In the genomic region with DNA sequence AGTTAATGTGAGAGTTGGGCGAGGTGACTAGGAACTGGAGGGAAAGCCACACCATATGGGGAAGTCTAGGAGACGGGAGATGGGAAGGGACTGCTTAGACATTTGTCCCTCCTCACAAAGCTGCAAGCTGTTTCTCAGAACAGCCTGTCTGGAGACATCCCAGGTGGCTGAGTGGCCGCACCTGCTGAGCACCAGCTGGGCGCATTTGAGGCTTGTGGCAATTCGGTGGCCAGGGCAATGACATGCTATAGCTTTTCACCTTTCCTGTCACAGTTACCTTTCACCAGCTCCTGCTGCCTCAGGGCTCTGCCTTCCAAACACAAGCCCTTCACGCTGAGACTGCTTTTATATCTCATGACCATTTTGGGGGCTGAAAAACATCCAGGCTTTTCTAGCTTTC, we compare ENCODE assay signal across 19 mouse cellular contexts.
DNase-seq lines count a peak whose midpoint lies in the region; ATAC-seq and TF ChIP-seq lines count a peak whose summit lies in the region.
"Had no signal": no experiment of that assay in that cellular context is flagged by ENCODE, and none has a peak within 500 bp of the region (broad histone marks: within the 10 kb centered on the region; RNA-seq: fewer than 3 reads in every experiment).

No protein-coding gene starts in this region.

- no peak overlapping the region for H3K27ac ChIP-seq in heart, embryonic 11.5 days (ENCODE audit: low read depth, low read length)
- H3K27ac ChIP-seq in layer of hippocampus, adult 2 months = no peak overlapping the region
- H3K27ac ChIP-seq: embryonic facial prominence, embryonic 10.5 days; liver, embryonic 13.5 days; midbrain, embryonic 12.5 days had no signal

- TF ChIP-seq POLR2A in brain, embryonic 14.5 days (IDR thresholded peaks at IDR 0.05; ENCODE audit: borderline replicate concordance, extremely low read depth, insufficient read depth, insufficient read length, poor library complexity, severe bottlenecking) = no peak

- 57% methylated on average over 6 of the region's 6 CpGs for WGBS in heart, embryonic 11.5 days (ENCODE audit: insufficient replicate concordance)

- H3K4me3 ChIP-seq in heart, embryonic 11.5 days (ENCODE audit: low read depth, low read length) = no peak overlapping the region
- no peak overlapping the region for H3K4me3 ChIP-seq in layer of hippocampus, adult 2 months
- H3K4me3 ChIP-seq: embryonic facial prominence, embryonic 10.5 days; liver, embryonic 13.5 days; midbrain, embryonic 12.5 days had no signal

- no peak overlapping the region for H3K9ac ChIP-seq in heart, embryonic 11.5 days (ENCODE audit: low read depth, low read length)
- H3K9ac ChIP-seq: liver, embryonic 13.5 days; midbrain, embryonic 12.5 days had no signal

- TF ChIP-seq CTCF in brain, embryonic 14.5 days (IDR thresholded peaks at IDR 0.05; ENCODE audit: borderline replicate concordance, extremely low read depth, insufficient read depth, insufficient read length) = no peak
- TF ChIP-seq CTCF in layer of hippocampus, adult 2 months (conservative IDR thresholded peaks at IDR 0.05) = no peak

- H3K4me1 ChIP-seq in heart, embryonic 11.5 days (ENCODE audit: control insufficient read depth, insufficient read depth, low read length) = no peaks in the 10 kb centered on the region
- H3K4me1 ChIP-seq: liver, embryonic 13.5 days; midbrain, embryonic 12.5 days had no signal

- H3K9me3 ChIP-seq in heart, embryonic 11.5 days (replicated peaks; ENCODE audit: control insufficient read depth, low read length) = no peaks in the 10 kb centered on the region
- H3K9me3 ChIP-seq: embryonic facial prominence, embryonic 10.5 days; liver, embryonic 13.5 days; midbrain, embryonic 12.5 days had no signal

- H3K36me3 ChIP-seq in heart, embryonic 11.5 days (ENCODE audit: control insufficient read depth, insufficient read depth, low read length) = no peaks in the 10 kb centered on the region
- H3K36me3 ChIP-seq: embryonic facial prominence, embryonic 10.5 days; liver, embryonic 13.5 days; midbrain, embryonic 12.5 days had no signal

- H3K27me3 ChIP-seq in heart, embryonic 11.5 days (ENCODE audit: control insufficient read depth, insufficient read depth, low read length) = no peaks in the 10 kb centered on the region
- H3K27me3 ChIP-seq: liver, embryonic 13.5 days; midbrain, embryonic 12.5 days had no signal

- peak; percentile 93 for DNase-seq in heart, adult 11 months
- DNase-seq in brain, adult 2 months (ENCODE audit: low read depth, low spot score) = peak; percentile 93
- peak; percentile 34 for DNase-seq in brain, embryonic 14.5 days (ENCODE audit: low read depth)
- DNase-seq in cerebellum, adult 9-10 months = peak; percentile 91
- DNase-seq in urinary bladder, adult 18-20 months (ENCODE audit: low spot score in 2 of 2) = no peak
- no peak for DNase-seq in layer of hippocampus, adult 2 months (ENCODE audit: low spot score in 2 of 2)
- DNase-seq in spleen, postnatal 14 days (ENCODE audit: low spot score in 2 of 2) = no peak
- DNase-seq: adrenal gland, postnatal 10 days; gastrocnemius, postnatal 14 days; kidney, postnatal 25 days; liver, embryonic 13.5 days; lung, adult 2 months; lung, postnatal 14 days; right cerebral cortex, postnatal 14 days; spleen, adult 18-20 months had no signal

- no peak for ATAC-seq in heart, embryonic 11.5 days (replicated peaks; ENCODE audit: insufficient number of reproducible peaks, low FRiP score, low TSS enrichment)
- ATAC-seq: intestine, postnatal 0 days had no signal

- no peak overlapping the region for H3K4me2 ChIP-seq in heart, embryonic 11.5 days
- H3K4me2 ChIP-seq: liver, embryonic 13.5 days; midbrain, embryonic 12.5 days had no signal

Comparison
In these comparisons a context has a peak if more than half of its experiments do, and no peak if none do; other contexts are left out.
1. DNase-seq: peak in heart, adult 11 months (single experiment), brain, adult 2 months (single experiment), brain, embryonic 14.5 days (single experiment) and cerebellum, adult 9-10 months (single experiment); none in urinary bladder, adult 18-20 months (0 of 2), layer of hippocampus, adult 2 months (0 of 2) and spleen, postnatal 14 days (0 of 2).